Mouse (Mus musculus): ENCODE results near the gene Dhcr7.
A peak's percentile ranks its signal among the peaks of the same experiment; 100 is the strongest.

The Dhcr7 gene

GRCm38 (mm10) chr7:143822375-143823265, at the start of gene Dhcr7, which contains the start of gene Nadsyn1:
Gene Dhcr7, plus strand, starts transcription at chr7:143823145.
Gene Nadsyn1, minus strand, starts transcription at chr7:143822849.
- DNase-seq (ENCODE audit: low read depth) = peak; percentile 97

GRCm38 (mm10) chr7:143776137-143776536, 46.8 kb upstream of the Dhcr7 start:
- no peak for DNase-seq (ENCODE audit: low read depth)

- no peak for DNase-seq (ENCODE audit: low read depth)
These were observed 45.6 kb upstream of the Dhcr7 start for GRCm38 (mm10) chr7:143777375-143777774.

- no peak for DNase-seq (ENCODE audit: low read depth)
These were observed 39.5 kb upstream of the Dhcr7 start for GRCm38 (mm10) chr7:143783378-143783995.

GRCm38 (mm10) chr7:143783996-143784829, 38.7 kb upstream of the Dhcr7 start, which contains the start of gene Mrgpre:
Gene Mrgpre, minus strand, starts transcription at chr7:143784500.
- DNase-seq (ENCODE audit: low read depth) = peak; percentile 14

GRCm38 (mm10) chr7:143792336-143792985, 30.5 kb upstream of the Dhcr7 start:
- no peak for DNase-seq (ENCODE audit: low read depth)

- DNase-seq (ENCODE audit: low read depth) = peak; percentile 16
These were observed 29.8 kb upstream of the Dhcr7 start for GRCm38 (mm10) chr7:143793121-143793520.

GRCm38 (mm10) chr7:143798783-143799182, 24.2 kb upstream of the Dhcr7 start:
- DNase-seq (ENCODE audit: low read depth) = no peak

GRCm38 (mm10) chr7:143800770-143801169, 22.2 kb upstream of the Dhcr7 start:
- DNase-seq (ENCODE audit: low read depth) = no peak

- no peak for DNase-seq (ENCODE audit: low read depth)
These were observed 21.5 kb upstream of the Dhcr7 start for GRCm38 (mm10) chr7:143801195-143802065.

GRCm38 (mm10) chr7:143805199-143805624, 17.7 kb upstream of the Dhcr7 start:
- DNase-seq (ENCODE audit: low read depth) = no peak

GRCm38 (mm10) chr7:143808909-143809308, 14.0 kb upstream of the Dhcr7 start:
- peak; percentile 20 for DNase-seq (ENCODE audit: low read depth)

GRCm38 (mm10) chr7:143819201-143819600, 3.7 kb upstream of the Dhcr7 start:
- no peak for DNase-seq (ENCODE audit: low read depth)

- DNase-seq (ENCODE audit: low read depth) = no peak
These were observed 1.7 kb upstream of the Dhcr7 start for GRCm38 (mm10) chr7:143821241-143821640.

GRCm38 (mm10) chr7:143823266-143823605, 291 bp downstream of the Dhcr7 start:
- DNase-seq (ENCODE audit: low read depth) = no peak

- no peak for DNase-seq (ENCODE audit: low read depth)
These were observed 4.0 kb downstream of the Dhcr7 start for GRCm38 (mm10) chr7:143826985-143827384.

GRCm38 (mm10) chr7:143829504-143830331, 6.8 kb downstream of the Dhcr7 start:
- peak; percentile 98 for DNase-seq (ENCODE audit: low read depth)

GRCm38 (mm10) chr7:143830399-143830798, 7.5 kb downstream of the Dhcr7 start:
- no peak for DNase-seq (ENCODE audit: low read depth)

GRCm38 (mm10) chr7:143832196-143832595, 9.3 kb downstream of the Dhcr7 start:
- DNase-seq (ENCODE audit: low read depth) = no peak

GRCm38 (mm10) chr7:143832611-143833010, 9.7 kb downstream of the Dhcr7 start:
- no peak for DNase-seq (ENCODE audit: low read depth)

Data from c-Kit-positive CD71-negative TER-119-negative erythroid progenitor cells, embryonic 14.5 days (primary cell).